Mouse (Mus musculus): Measurements from ENCODE around the gene Nck1. TPM values are rescaled to one million over a fixed set of nuclear protein-coding genes. Genes with fewer than 3 reads are reported as not detected.

Gene Nck1
- polyA plus RNA-seq, 1 experiment = 21.5 TPM

DNA sequence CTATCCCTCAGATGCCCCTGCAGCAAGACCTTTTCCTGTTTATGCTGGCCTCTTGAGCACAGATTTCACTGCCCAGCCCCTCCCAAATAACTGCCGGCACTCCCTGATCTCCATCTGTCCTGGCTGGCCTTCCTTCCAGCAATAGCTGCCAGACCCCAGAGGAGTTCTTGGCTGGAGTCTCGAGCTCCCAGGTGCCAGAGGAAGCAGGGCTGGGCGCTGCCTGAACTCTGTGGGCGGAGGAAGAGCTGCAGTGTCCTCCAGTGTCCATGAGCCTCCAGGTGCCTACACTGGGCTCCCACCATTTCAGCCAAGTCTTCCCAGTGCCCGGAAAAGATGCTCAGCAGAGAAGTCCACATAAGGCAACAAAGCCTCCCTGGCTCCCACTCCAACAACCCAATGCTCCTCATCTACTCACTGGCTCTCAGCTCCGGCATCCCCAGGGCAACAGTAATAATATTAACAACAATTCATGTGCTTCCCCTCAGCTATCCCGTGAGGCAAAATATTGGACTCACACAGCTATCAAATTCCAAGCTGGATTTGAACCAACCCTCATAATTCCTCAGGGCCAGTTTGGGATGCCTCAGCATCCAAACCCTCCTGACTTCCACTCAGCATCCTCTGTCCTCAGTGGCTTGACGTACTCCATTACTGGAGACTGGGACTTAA is 74.9 kb downstream of the Nck1 start:
- H3K4me3 ChIP-seq (replicated peaks; ENCODE audit: control insufficient read depth, low read depth, low read length) = no peak overlapping the region
- no peaks in the 10 kb centered on the region for H3K4me1 ChIP-seq (ENCODE audit: control insufficient read depth, insufficient read depth, low read length)
- no peak overlapping the region for H3K27ac ChIP-seq (ENCODE audit: control insufficient read depth, insufficient read depth, low read depth, low read length, poor library complexity)
- WGBS = 77% methylated on average over 8 of the region's 8 CpGs
- TF ChIP-seq POLR2A (IDR thresholded peaks at IDR 0.05; ENCODE audit: borderline replicate concordance, control insufficient read depth, low read depth, low read length) (no peak), CTCF (IDR thresholded peaks at IDR 0.05; ENCODE audit: control insufficient read depth, insufficient read depth, low read length) (no peak)

GRCm38 (mm10) chr9:100470228-100470627 is 75.7 kb downstream of the Nck1 start:
- no peak for TF ChIP-seq POLR2A (IDR thresholded peaks at IDR 0.05; ENCODE audit: borderline replicate concordance, control insufficient read depth, low read depth, low read length)
- TF ChIP-seq CTCF (IDR thresholded peaks at IDR 0.05; ENCODE audit: control insufficient read depth, insufficient read depth, low read length) = no peak
- H3K4me3 ChIP-seq (replicated peaks; ENCODE audit: control insufficient read depth, low read depth, low read length) = no peak overlapping the region
- no peaks in the 10 kb centered on the region for H3K4me1 ChIP-seq (ENCODE audit: control insufficient read depth, insufficient read depth, low read length)
- no peak overlapping the region for H3K27ac ChIP-seq (ENCODE audit: control insufficient read depth, insufficient read depth, low read depth, low read length, poor library complexity)
- 63% methylated on average over 1 of the region's 1 CpGs for WGBS

DNA sequence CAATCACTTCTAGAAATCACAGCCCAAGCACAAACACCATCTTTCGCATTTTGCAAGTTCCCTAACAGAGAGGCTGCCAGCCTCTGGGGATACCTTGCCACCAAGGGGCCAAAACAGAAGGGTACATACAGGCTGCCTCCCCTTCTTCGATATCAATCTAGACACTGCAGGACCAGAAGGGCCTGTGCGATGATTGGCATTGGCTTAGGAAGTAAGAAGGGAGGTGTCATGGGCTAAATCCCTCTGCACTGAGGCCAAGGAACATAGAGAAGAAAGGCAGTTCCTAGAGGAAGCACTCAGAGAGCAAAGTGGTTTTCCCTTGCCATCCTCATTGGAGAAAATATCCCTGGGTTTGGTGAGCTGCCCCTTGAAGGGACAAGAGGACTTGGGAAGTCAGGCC is 76.3 kb downstream of the Nck1 start:
- Histone ChIP-seq H3K4me1 (ENCODE audit: control insufficient read depth, insufficient read depth, low read length) (no peaks in the 10 kb centered on the region), H3K4me3 (replicated peaks; ENCODE audit: control insufficient read depth, low read depth, low read length) (no peak overlapping the region), H3K27ac (ENCODE audit: control insufficient read depth, insufficient read depth, low read depth, low read length, poor library complexity) (no peak overlapping the region)
- WGBS = 73% methylated on average over 3 of the region's 3 CpGs
- TF ChIP-seq CTCF (IDR thresholded peaks at IDR 0.05; ENCODE audit: control insufficient read depth, insufficient read depth, low read length) (no peak), POLR2A (IDR thresholded peaks at IDR 0.05; ENCODE audit: borderline replicate concordance, control insufficient read depth, low read depth, low read length) (no peak)

GRCm38 (mm10) chr9:100468151-100468550 is 77.8 kb downstream of the Nck1 start:
- TF ChIP-seq POLR2A (IDR thresholded peaks at IDR 0.05; ENCODE audit: borderline replicate concordance, control insufficient read depth, low read depth, low read length) = no peak
- no peak for TF ChIP-seq CTCF (IDR thresholded peaks at IDR 0.05; ENCODE audit: control insufficient read depth, insufficient read depth, low read length)
- WGBS = 91% methylated on average over 8 of the region's 8 CpGs
- H3K4me1 ChIP-seq (ENCODE audit: control insufficient read depth, insufficient read depth, low read length) = no peaks in the 10 kb centered on the region
- H3K4me3 ChIP-seq (replicated peaks; ENCODE audit: control insufficient read depth, low read depth, low read length) = no peak overlapping the region
- H3K27ac ChIP-seq (ENCODE audit: control insufficient read depth, insufficient read depth, low read depth, low read length, poor library complexity) = no peak overlapping the region

DNA sequence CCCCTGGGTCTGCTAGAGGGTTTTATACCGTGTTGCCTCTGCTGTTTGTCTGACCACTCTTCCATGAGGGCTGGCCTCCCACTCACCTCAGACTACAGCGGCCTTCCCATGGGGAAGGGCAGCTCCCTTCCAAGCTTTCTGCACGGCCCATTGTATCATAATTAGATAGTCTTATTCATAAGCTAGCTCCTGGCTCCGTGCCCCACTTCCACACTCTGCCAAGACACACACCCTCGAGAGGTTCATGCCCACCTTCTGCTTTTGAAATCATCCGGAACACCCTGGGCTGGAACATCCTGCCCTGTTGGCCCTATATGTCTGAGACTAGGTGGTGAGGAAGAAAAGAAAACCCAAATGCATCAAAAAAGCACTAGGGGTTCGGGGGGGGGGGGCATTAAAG is 78.3 kb downstream of the Nck1 start:
- WGBS = 86% methylated on average over 7 of the region's 7 CpGs
- TF ChIP-seq POLR2A (IDR thresholded peaks at IDR 0.05; ENCODE audit: borderline replicate concordance, control insufficient read depth, low read depth, low read length) (no peak), CTCF (IDR thresholded peaks at IDR 0.05; ENCODE audit: control insufficient read depth, insufficient read depth, low read length) (no peak)

DNA sequence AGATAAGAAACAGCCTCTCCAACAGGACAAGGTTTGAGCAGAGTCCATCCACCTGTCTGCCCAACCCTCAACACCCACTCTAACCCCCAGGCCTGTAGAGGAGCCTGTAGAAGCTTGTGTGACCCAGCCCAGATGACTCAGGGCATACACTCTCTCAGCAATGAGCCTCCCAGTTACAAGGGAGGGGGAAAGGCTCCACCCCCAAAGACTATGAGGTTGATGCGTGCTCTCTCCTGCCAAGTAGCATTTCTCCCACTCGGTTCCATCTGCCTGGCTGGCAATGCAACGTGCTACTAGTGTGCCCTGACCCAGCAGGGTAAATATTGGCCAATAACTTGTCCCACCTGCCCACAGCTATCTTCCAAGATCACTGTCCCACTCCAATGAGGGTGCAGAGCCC is 79.2 kb downstream of the Nck1 start:
- Histone ChIP-seq H3K4me1 (ENCODE audit: control insufficient read depth, insufficient read depth, low read length) (no peaks in the 10 kb centered on the region), H3K4me3 (replicated peaks; ENCODE audit: control insufficient read depth, low read depth, low read length) (no peak overlapping the region), H3K27ac (ENCODE audit: control insufficient read depth, insufficient read depth, low read depth, low read length, poor library complexity) (no peak overlapping the region)
- WGBS = 85% methylated on average over 3 of the region's 3 CpGs
- TF ChIP-seq POLR2A (IDR thresholded peaks at IDR 0.05; ENCODE audit: borderline replicate concordance, control insufficient read depth, low read depth, low read length) = no peak
- no peak for TF ChIP-seq CTCF (IDR thresholded peaks at IDR 0.05; ENCODE audit: control insufficient read depth, insufficient read depth, low read length)

More for the DNA sequence above, 78.3 kb downstream of the Nck1 start:
- no peaks in the 10 kb centered on the region for H3K4me1 ChIP-seq (ENCODE audit: control insufficient read depth, insufficient read depth, low read length)
- H3K27ac ChIP-seq (ENCODE audit: control insufficient read depth, insufficient read depth, low read depth, low read length, poor library complexity) = no peak overlapping the region
- no peak overlapping the region for H3K4me3 ChIP-seq (replicated peaks; ENCODE audit: control insufficient read depth, low read depth, low read length)

- Histone ChIP-seq H3K27ac (ENCODE audit: control insufficient read depth, insufficient read depth, low read depth, low read length, poor library complexity) (no peak overlapping the region), H3K4me1 (ENCODE audit: control insufficient read depth, insufficient read depth, low read length) (no peaks in the 10 kb centered on the region), H3K4me3 (replicated peaks; ENCODE audit: control insufficient read depth, low read depth, low read length) (no peak overlapping the region)
- TF ChIP-seq POLR2A (IDR thresholded peaks at IDR 0.05; ENCODE audit: borderline replicate concordance, control insufficient read depth, low read depth, low read length) (no peak), CTCF (IDR thresholded peaks at IDR 0.05; ENCODE audit: control insufficient read depth, insufficient read depth, low read length) (no peak)
- WGBS = 91% methylated on average over 9 of the region's 9 CpGs
These were observed 79.9 kb downstream of the Nck1 start for GRCm38 (mm10) chr9:100465988-100466387.

GRCm38 (mm10) chr9:100465380-100465779 is 80.6 kb downstream of the Nck1 start:
- H3K4me1 ChIP-seq (ENCODE audit: control insufficient read depth, insufficient read depth, low read length) = no peaks in the 10 kb centered on the region
- no peak overlapping the region for H3K4me3 ChIP-seq (replicated peaks; ENCODE audit: control insufficient read depth, low read depth, low read length)
- TF ChIP-seq POLR2A (IDR thresholded peaks at IDR 0.05; ENCODE audit: borderline replicate concordance, control insufficient read depth, low read depth, low read length) (no peak), CTCF (IDR thresholded peaks at IDR 0.05; ENCODE audit: control insufficient read depth, insufficient read depth, low read length) (no peak)
- H3K27ac ChIP-seq (ENCODE audit: control insufficient read depth, insufficient read depth, low read depth, low read length, poor library complexity) = no peak overlapping the region
- WGBS = 83% methylated on average over 5 of the region's 5 CpGs

- no peak overlapping the region for H3K27ac ChIP-seq (ENCODE audit: control insufficient read depth, insufficient read depth, low read depth, low read length, poor library complexity)
- 12% methylated on average over 2 of the region's 2 CpGs for WGBS
- no peak overlapping the region for H3K4me3 ChIP-seq (replicated peaks; ENCODE audit: control insufficient read depth, low read depth, low read length)
- no peak for TF ChIP-seq CTCF (IDR thresholded peaks at IDR 0.05; ENCODE audit: control insufficient read depth, insufficient read depth, low read length)
- TF ChIP-seq POLR2A (IDR thresholded peaks at IDR 0.05; ENCODE audit: borderline replicate concordance, control insufficient read depth, low read depth, low read length) = no peak
- H3K4me1 ChIP-seq (ENCODE audit: control insufficient read depth, insufficient read depth, low read length) = no peaks in the 10 kb centered on the region
These were observed 82.2 kb downstream of the Nck1 start for GRCm38 (mm10) chr9:100463771-100464170.

Measured in bone marrow, adult 2 months (tissue).